ENCODE assay signal across 7 mouse cellular contexts in genomic region chr11:121652547-121653305, GRCm38 (mm10). TPM values are rescaled to one million over a fixed set of nuclear protein-coding genes. Genes with fewer than 3 reads are reported as not detected.
DNase-seq lines count a peak whose midpoint lies in the region; ATAC-seq lines count a peak whose summit lies in the region.

No protein-coding gene starts in this region.

- H3K9me3 ChIP-seq in embryonic facial prominence, embryonic 11.5 days (replicated peaks; ENCODE audit: control insufficient read depth, low read length): no peaks in the 10 kb centered on the region

- peak; percentile 55 for DNase-seq in 3134 (ENCODE audit: extremely low read depth, insufficient read length, low spot score)
- DNase-seq in 3T3-L1 (ENCODE audit: low read depth, low spot score): peak; percentile 93
- DNase-seq in adrenal gland, postnatal 14 days: peak; percentile 86
- DNase-seq in embryonic facial prominence, embryonic 11.5 days (ENCODE audit: low spot score): peak; percentile 74
- peak; percentile 88 for DNase-seq in kidney, adult 9 months
- DNase-seq in lung, postnatal 25 days (ENCODE audit: low spot score): peak; percentile 75
- peak; percentile 18 to 61 for DNase-seq in spleen, adult 18-20 months

- H3K27ac ChIP-seq in embryonic facial prominence, embryonic 11.5 days (replicated peaks; ENCODE audit: low read depth, low read length): no peak overlapping the region

- H3K9ac ChIP-seq in embryonic facial prominence, embryonic 11.5 days (replicated peaks; ENCODE audit: low read length): no peak overlapping the region

- H3K4me1 ChIP-seq in embryonic facial prominence, embryonic 11.5 days (ENCODE audit: control insufficient read depth, insufficient read depth, low read length): no peaks in the 10 kb centered on the region; the same call in 1 of the 2 replicates

- H3K36me3 ChIP-seq in embryonic facial prominence, embryonic 11.5 days (replicated peaks; ENCODE audit: control insufficient read depth, insufficient read depth, low read depth, low read length): no peaks in the 10 kb centered on the region

- no peak overlapping the region for H3K4me3 ChIP-seq in embryonic facial prominence, embryonic 11.5 days (ENCODE audit: low read depth, low read length)

- no peak overlapping the region for H3K4me2 ChIP-seq in embryonic facial prominence, embryonic 11.5 days (ENCODE audit: low read depth, low read length)

- ATAC-seq in embryonic facial prominence, embryonic 11.5 days (replicated peaks; ENCODE audit: insufficient number of reproducible peaks, low FRiP score, low TSS enrichment, low read depth): no peak

- no peaks in the 10 kb centered on the region for H3K27me3 ChIP-seq in embryonic facial prominence, embryonic 11.5 days (ENCODE audit: control insufficient read depth, insufficient read depth, low read length)

- 61% methylated on average over 10 of the region's 10 CpGs for WGBS in embryonic facial prominence, embryonic 11.5 days

RNA-seq across cellular contexts. Expression of gene B3gntl1, which starts 20.2 kb away (rescaled TPM):
- total RNA-seq in adrenal gland, postnatal 14 days (2021): 8.6 and 10.1 TPM in 2 replicates
- 5.1 and 6.6 TPM in 2 replicates for polyA plus RNA-seq in embryonic facial prominence, embryonic 11.5 days (2014; fragmentation: Nextera tagmentation; extraction: Ambion mirVana)

RNA-seq across cellular contexts. Expression of gene Metrnl, which starts 48.6 kb away (rescaled TPM):
- 32.8 and 48.8 TPM in 2 replicates for total RNA-seq in adrenal gland, postnatal 14 days (2021)
- polyA plus RNA-seq in embryonic facial prominence, embryonic 11.5 days (2014; fragmentation: Nextera tagmentation; extraction: Ambion mirVana): 7.3 and 10.1 TPM in 2 replicates

Comparison
In these comparisons a context has a peak if more than half of its experiments do, and no peak if none do; other contexts are left out.
1. DNase-seq: peak in every context shown above with its lines; median percentile 93 in 3T3-L1; 88 in kidney, adult 9 months; 86 in adrenal gland, postnatal 14 days; 75 in lung, postnatal 25 days; 74 in embryonic facial prominence, embryonic 11.5 days; 55 in 3134; 40 in spleen, adult 18-20 months.